Mouse (Mus musculus) midbrain, embryonic 10.5 days (tissue): Measurements from ENCODE around the gene Cggbp1. TPM values are rescaled to one million over a fixed set of nuclear protein-coding genes. Genes with fewer than 3 reads are reported as not detected.
"Not testable (repeated sequence)": the region's sequence is repeated elsewhere in the genome, so short reads cannot be mapped to it uniquely, and the experiment has no call there.

Experiments used
- DNase-seq: peaks from one replicate; pipeline ENCODE4 v3.0.0-alpha.2; 2017; ENCODE audit warnings: low spot score
- H3K27ac ChIP-seq: fragments of 300-500 bp; sonication (generic); replicated peaks from 2 replicates; pipeline ENCODE4 v1.5.1; 2016; ENCODE audit warnings: mild to moderate bottlenecking
- H3K27me3 ChIP-seq: fragments of 300-500 bp; sonication (generic); 2 replicates; pipeline ENCODE4 v1.6.1; 2016; ENCODE audit warnings: low read depth, mild to moderate bottlenecking; ENCODE audit not compliant: poor library complexity, severe bottlenecking
- H3K36me3 ChIP-seq: fragments of 300-500 bp; sonication (generic); 2 replicates; pipeline ENCODE4 v1.6.1; 2016; ENCODE audit warnings: mild to moderate bottlenecking, moderate library complexity
- H3K4me1 ChIP-seq: fragments of 300-500 bp; sonication (generic); 2 replicates; pipeline ENCODE4 v1.6.1; 2016
- H3K4me3 ChIP-seq: fragments of 300-500 bp; sonication (generic); 2 replicates; pipeline ENCODE4 v1.5.1; 2016; ENCODE audit warnings: mild to moderate bottlenecking, moderate library complexity
- H3K9me3 ChIP-seq: fragments of 300-500 bp; sonication (generic); replicated peaks from 2 replicates; pipeline ENCODE4 v1.6.1; 2016; ENCODE audit warnings: mild to moderate bottlenecking
- WGBS: fragments of 180-500 bp; shearing (Covaris S2); methylation state at CpG from one replicate; pipeline ENCODE4 v1.1.7; 2016; 5-methylcytosine and 5-hydroxymethylcytosine counted together
- polyA plus RNA-seq: library from polyadenylated mRNA; unstranded; fragments of >200 nt; fragmentation: Nextera tagmentation; extraction: Ambion mirVana; gene quantifications from 2 replicates; pipeline ENCODE4 v1.2.1, GENCODE M21; 2016

Cggbp1 gene
- polyA plus RNA-seq, 1 experiment from 2014 or later = 85.0 TPM

DNA sequence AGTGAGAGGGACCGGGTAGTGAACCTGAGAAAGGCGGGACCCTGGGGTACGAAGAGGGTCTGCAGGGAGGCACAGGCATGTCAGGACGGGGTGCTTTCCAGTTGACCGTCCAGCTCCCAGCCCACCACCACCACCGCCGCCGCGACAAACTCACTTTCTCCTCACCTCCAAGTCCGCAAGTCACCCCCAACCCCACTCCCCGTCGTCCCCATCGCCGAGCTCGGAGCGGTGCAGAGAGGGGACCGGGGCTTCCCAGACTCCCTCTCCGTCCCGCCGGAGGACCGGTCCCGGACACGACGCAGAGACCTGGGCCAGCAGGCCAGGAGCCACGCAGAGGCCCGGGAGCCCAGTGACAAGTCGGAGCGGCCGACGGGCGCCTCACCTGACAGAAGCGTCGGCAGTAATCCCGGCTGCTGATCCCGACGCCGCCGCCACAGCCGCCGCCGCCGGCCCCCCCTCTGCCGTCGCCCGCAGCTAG is 672 bp upstream of the Cggbp1 start:
- H3K4me3 ChIP-seq = peak overlapping the region; percentile 94
- peak overlapping the region; percentile 97 for H3K27ac ChIP-seq
- DNase-seq = no peak
- H3K36me3 ChIP-seq = peaks cover 21% of the 10 kb centered on the region
- H3K27me3 ChIP-seq = no peaks in the 10 kb centered on the region
- peaks cover 32% of the 10 kb centered on the region for H3K4me1 ChIP-seq
- WGBS = under 1% methylated on average over 44 of the region's 45 CpGs
- H3K9me3 ChIP-seq = no peaks in the 10 kb centered on the region

- peaks cover 32% of the 10 kb centered on the region for H3K4me1 ChIP-seq
- H3K36me3 ChIP-seq = peaks cover 34% of the 10 kb centered on the region
- H3K9me3 ChIP-seq = no peaks in the 10 kb centered on the region
- peak overlapping the region; percentile 94 for H3K4me3 ChIP-seq
- DNase-seq = peak; percentile 50
- H3K27ac ChIP-seq = peak overlapping the region; percentile 97
- H3K27me3 ChIP-seq = no peaks in the 10 kb centered on the region
- WGBS = under 1% methylated on average over 51 of the region's 53 CpGs
Measured at GRCm38 (mm10) chr16:64852441-64852871, 660 bp downstream of the Cggbp1 start.

DNA sequence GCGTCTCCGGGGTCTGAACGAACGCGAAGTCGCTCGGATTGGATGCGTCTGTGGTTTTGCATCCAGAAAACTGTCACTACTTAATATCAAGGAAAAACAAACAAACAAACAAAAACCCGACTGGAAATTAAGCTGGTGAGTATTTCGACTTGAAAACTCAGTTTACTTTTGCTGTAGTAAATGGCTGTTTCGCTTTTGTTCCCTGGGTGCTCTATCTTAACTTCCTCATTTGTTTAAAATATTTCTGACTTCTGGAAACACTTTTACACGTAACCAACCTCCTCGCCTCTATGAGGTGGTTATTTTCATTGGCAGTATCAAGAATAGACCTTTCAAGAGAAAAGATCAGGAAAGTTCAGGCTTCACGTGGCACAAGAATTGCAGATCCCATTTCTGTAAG is 1.1 kb downstream of the Cggbp1 start:
- no peak for DNase-seq

DNA sequence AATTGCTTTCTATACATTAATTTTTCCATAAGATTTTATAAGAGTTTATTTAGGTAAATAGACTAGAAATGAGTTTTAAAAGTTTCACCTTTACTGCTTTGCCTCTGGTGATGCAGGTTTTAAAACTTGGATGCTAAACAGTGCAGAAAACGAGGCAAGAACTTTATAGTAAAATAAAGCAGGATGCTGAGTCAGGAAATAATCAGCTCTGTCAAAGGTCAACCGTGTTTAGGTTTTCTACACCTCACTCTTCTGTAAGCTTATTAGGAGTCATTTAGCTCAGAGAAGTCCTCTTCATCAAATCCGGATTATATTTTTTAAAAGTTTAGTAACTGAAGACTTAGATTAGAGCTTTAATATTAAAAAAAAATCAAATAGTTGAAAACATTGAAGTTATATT is 5.2 kb downstream of the Cggbp1 start:
- H3K36me3 ChIP-seq = peaks cover 45% of the 10 kb centered on the region
- DNase-seq = no peak
- no peak overlapping the region for H3K27ac ChIP-seq
- no peak overlapping the region for H3K4me3 ChIP-seq
- 90% methylated on average over 3 of the region's 3 CpGs for WGBS
- no peaks in the 10 kb centered on the region for H3K27me3 ChIP-seq
- no peaks in the 10 kb centered on the region for H3K9me3 ChIP-seq
- H3K4me1 ChIP-seq = peaks cover 18% of the 10 kb centered on the region

More for the DNA sequence above, 1.1 kb downstream of the Cggbp1 start:
- WGBS = 11% methylated on average over 14 of the region's 14 CpGs
- Histone ChIP-seq H3K27ac (peak overlapping the region; percentile 97), H3K4me1 (peaks cover 32% of the 10 kb centered on the region), H3K27me3 (no peaks in the 10 kb centered on the region), H3K4me3 (peak overlapping the region; percentile 94), H3K9me3 (no peaks in the 10 kb centered on the region), H3K36me3 (peaks cover 39% of the 10 kb centered on the region)

- DNase-seq, H3K27ac ChIP-seq, H3K4me3 ChIP-seq, H3K4me1 ChIP-seq, H3K27me3 ChIP-seq, H3K36me3 ChIP-seq, H3K9me3 ChIP-seq: not testable (repeated sequence)
- WGBS = 91% methylated on average over 8 of the region's 8 CpGs
Measured at GRCm38 (mm10) chr16:64865841-64866240, 14.0 kb downstream of the Cggbp1 start.

DNA sequence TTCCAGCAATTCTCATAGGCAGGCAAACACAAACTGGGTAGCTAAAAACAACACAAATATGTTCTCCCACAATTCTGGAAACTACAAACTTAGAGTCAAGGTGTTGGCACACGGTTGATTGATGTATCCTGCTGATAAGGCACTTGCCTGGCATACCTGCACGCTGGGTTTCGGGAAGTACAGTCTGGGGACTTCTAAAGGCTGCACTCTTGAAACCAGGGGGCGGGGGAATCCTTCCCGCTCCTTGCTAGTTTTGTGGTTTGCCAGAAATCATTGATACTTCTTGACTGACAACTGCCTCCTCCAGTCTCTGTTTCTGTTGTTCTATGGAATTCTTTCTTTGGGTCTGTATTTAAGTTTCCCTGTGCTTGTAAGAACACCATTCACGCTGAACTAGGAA is 16.8 kb downstream of the Cggbp1 start:
- Histone ChIP-seq H3K36me3 (no peaks in the 10 kb centered on the region), H3K27ac (no peak overlapping the region), H3K4me1 (0 out of 2 replicates have a peak, but pooled peaks cover 3% of the 10 kb centered on the region), H3K27me3 (no peaks in the 10 kb centered on the region), H3K9me3 (no peaks in the 10 kb centered on the region), H3K4me3 (no peak overlapping the region)
- WGBS = 72% methylated on average over 6 of the region's 6 CpGs
- no peak for DNase-seq

- no peak for DNase-seq
Measured at GRCm38 (mm10) chr16:64869621-64870020, 17.8 kb downstream of the Cggbp1 start.

GRCm38 (mm10) chr16:64872296-64872695 is 20.5 kb downstream of the Cggbp1 start:
- H3K4me3 ChIP-seq = no peak overlapping the region
- no peak for DNase-seq
- 26% methylated on average over 3 of the region's 3 CpGs for WGBS

More at GRCm38 (mm10) chr16:64869621-64870020, 17.8 kb downstream of the Cggbp1 start:
- Histone ChIP-seq H3K4me1 (0 out of 2 replicates have a peak, but pooled peaks cover 3% of the 10 kb centered on the region), H3K27me3 (no peaks in the 10 kb centered on the region), H3K27ac (no peak overlapping the region), H3K9me3 (no peaks in the 10 kb centered on the region), H3K36me3 (no peaks in the 10 kb centered on the region), H3K4me3 (no peak overlapping the region)
- 69% methylated on average over 2 of the region's 2 CpGs for whole genome bisulfite sequencing

GRCm38 (mm10) chr16:64872841-64873240 is 21.0 kb downstream of the Cggbp1 start:
- 21% methylated on average over 7 of the region's 7 CpGs for WGBS
- Histone ChIP-seq H3K27me3 (no peaks in the 10 kb centered on the region), H3K9me3 (no peaks in the 10 kb centered on the region), H3K4me1 (0 out of 2 replicates have a peak, but pooled peaks cover 3% of the 10 kb centered on the region), H3K4me3 (peak overlapping the region; percentile 72), H3K36me3 (no peaks in the 10 kb centered on the region), H3K27ac (no peak overlapping the region)
- no peak for DNase-seq

More at GRCm38 (mm10) chr16:64872296-64872695, 20.5 kb downstream of the Cggbp1 start:
- H3K27me3 ChIP-seq = no peaks in the 10 kb centered on the region
- H3K27ac ChIP-seq = no peak overlapping the region
- no peaks in the 10 kb centered on the region for H3K36me3 ChIP-seq
- H3K9me3 ChIP-seq = no peaks in the 10 kb centered on the region
- H3K4me1 ChIP-seq = 0 out of 2 replicates have a peak, but pooled peaks cover 3% of the 10 kb centered on the region

GRCm38 (mm10) chr16:64873416-64874305 is 21.9 kb downstream of the Cggbp1 start:
- Histone ChIP-seq H3K36me3 (no peaks in the 10 kb centered on the region), H3K4me1 (0 out of 2 replicates have a peak, but pooled peaks cover 3% of the 10 kb centered on the region), H3K27ac (peak overlapping the region; percentile 88), H3K9me3 (no peaks in the 10 kb centered on the region), H3K27me3 (no peaks in the 10 kb centered on the region), H3K4me3 (peak overlapping the region; percentile 72)
- WGBS = 3% methylated on average over 29 of the region's 29 CpGs
- peak; percentile 66 for DNase-seq

GRCm38 (mm10) chr16:64875384-64875783 is 23.6 kb downstream of the Cggbp1 start:
- WGBS = 94% methylated on average over 10 of the region's 10 CpGs
- Histone ChIP-seq H3K4me3 (no peak overlapping the region), H3K27me3 (no peaks in the 10 kb centered on the region), H3K27ac (no peak overlapping the region), H3K4me1 (0 out of 2 replicates have a peak, but pooled peaks cover 3% of the 10 kb centered on the region), H3K36me3 (no peaks in the 10 kb centered on the region), H3K9me3 (no peaks in the 10 kb centered on the region)
- DNase-seq = no peak

- H3K9me3 ChIP-seq = no peaks in the 10 kb centered on the region
- 0 out of 2 replicates have a peak, but pooled peaks cover 3% of the 10 kb centered on the region for H3K4me1 ChIP-seq
- no peak for DNase-seq
- H3K27ac ChIP-seq = no peak overlapping the region
- no peaks in the 10 kb centered on the region for H3K36me3 ChIP-seq
- 85% methylated on average over 1 of the region's 1 CpGs for WGBS
- no peak overlapping the region for H3K4me3 ChIP-seq
- H3K27me3 ChIP-seq = no peaks in the 10 kb centered on the region
Measured at GRCm38 (mm10) chr16:64875822-64876221, 24.0 kb downstream of the Cggbp1 start.
